Mouse (Mus musculus): ENCODE data around the gene Chmp2a.

GRCm38 (mm10) chr7:13036806-13037205, 2.2 kb upstream of the Chmp2a start:
- TF ChIP-seq CTCF (IDR thresholded peaks at IDR 0.05; ENCODE audit: extremely low read depth, insufficient read depth, low read length) (no peak), POLR2A (IDR thresholded peaks at IDR 0.05; ENCODE audit: extremely low read depth, insufficient read depth, low read length) (no peak)

Data from cortical plate, adult 2 months (tissue).